Mouse (Mus musculus) kidney, adult 2 months (tissue): ENCODE results near the gene Kank1. TPM values are rescaled to one million over a fixed set of nuclear protein-coding genes. Genes with fewer than 3 reads are reported as not detected.

Source experiments
- DNase-seq: peaks from one replicate; pipeline ENCODE4 v3.0.0; 2021
- H3K27ac ChIP-seq: fragments of 200-500 bp; 2 replicates; pipeline ENCODE4 v1.5.1; 2012; ENCODE audit warnings: low read depth, low read length, control low read depth, inconsistent platforms; ENCODE audit not compliant: insufficient read depth
- H3K27me3 ChIP-seq: fragments of 200-500 bp; replicated peaks from 2 replicates; pipeline ENCODE4 v1.6.1; 2012; ENCODE audit warnings: mild to moderate bottlenecking, moderate library complexity, low read length, inconsistent platforms; ENCODE audit not compliant: control insufficient read depth, insufficient read depth
- H3K36me3 ChIP-seq: fragments of 200-500 bp; 2 replicates; pipeline ENCODE4 v1.6.1; 2012; ENCODE audit warnings: mild to moderate bottlenecking, moderate library complexity, low read length, inconsistent platforms; ENCODE audit not compliant: control insufficient read depth, insufficient read depth
- H3K4me1 ChIP-seq: fragments of 200-500 bp; 2 replicates; pipeline ENCODE4 v1.6.1; 2011; ENCODE audit warnings: low read length; ENCODE audit not compliant: control insufficient read depth, insufficient read depth
- H3K4me3 ChIP-seq: fragments of 200-500 bp; 2 replicates; pipeline ENCODE4 v1.5.1; 2011; ENCODE audit warnings: mild to moderate bottlenecking, low read depth, low read length, control low read depth; ENCODE audit not compliant: insufficient read depth
- CTCF ChIP-seq: fragments of 200-500 bp; conservative IDR thresholded peaks from 2 replicates; pipeline ENCODE4 v1.5.1; 2011; ENCODE audit warnings: low read depth, mild to moderate bottlenecking, control low read depth, low read length, moderate library complexity, mixed read lengths; ENCODE audit not compliant: insufficient read depth, insufficient read length
- POLR2A ChIP-seq: fragments of 200-500 bp; IDR thresholded peaks from one replicate; pipeline ENCODE4 v1.6.1; 2011; ENCODE audit warnings: low read depth, low read length, control low read depth
- WGBS: fragments of 180-500 bp; shearing (Covaris S2); methylation state at CpG from one replicate; pipeline ENCODE4 v1.1.7; 2018; 5-methylcytosine and 5-hydroxymethylcytosine counted together
- polyA plus RNA-seq: library from polyadenylated mRNA; depleted of rRNA; stranded (reverse); fragments of >200 nt; gene quantifications from 2 replicates; pipeline ENCODE4 v1.2.3, GENCODE M21; 2012

The Kank1 gene
- polyA plus RNA-seq, 1 experiment: 56.0 TPM

DNA sequence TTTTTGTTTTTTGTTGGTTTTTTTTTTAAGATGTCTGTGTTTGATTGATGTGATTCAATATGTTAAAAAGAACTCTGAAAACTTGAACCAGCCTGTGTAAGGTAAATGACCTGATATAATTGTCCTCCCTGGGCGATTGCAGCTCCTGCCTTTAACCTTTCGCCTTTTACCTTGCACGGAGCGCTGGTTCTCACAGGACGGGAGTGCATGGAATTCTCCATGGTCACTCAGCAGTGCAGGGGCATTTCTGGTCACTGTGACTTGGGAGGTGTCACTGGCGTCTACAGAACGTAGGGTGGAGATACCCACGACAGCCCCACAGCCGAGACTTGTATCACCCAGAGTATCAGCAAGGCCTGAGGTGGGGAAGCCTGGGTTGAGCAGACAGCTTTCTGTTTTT is 34.8 kb downstream of the Kank1 start:
- WGBS: 37% methylated on average over 9 of the region's 9 CpGs
- no peaks in the 10 kb centered on the region for H3K27me3 ChIP-seq

DNA sequence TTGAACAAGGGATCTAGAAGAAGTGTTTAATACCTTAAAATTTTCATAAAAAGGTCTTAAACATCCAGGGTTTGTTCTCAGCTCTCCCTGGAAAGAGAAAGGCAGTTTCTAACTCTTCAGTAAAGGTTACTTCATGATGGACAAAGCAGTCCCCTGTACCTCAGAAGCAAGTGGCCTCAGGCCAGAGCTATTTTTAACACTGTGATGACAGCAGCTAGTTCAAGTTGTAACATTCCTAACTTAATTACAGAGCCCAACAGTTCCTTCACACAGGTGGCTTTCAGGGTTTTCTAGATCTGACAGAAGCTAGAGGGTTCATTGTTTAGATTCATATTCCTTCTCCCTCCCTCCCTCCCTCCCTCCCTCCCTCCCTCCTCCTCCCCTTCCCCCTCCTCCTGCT is 36.4 kb downstream of the Kank1 start:
- Histone ChIP-seq H3K4me1 (peaks cover 6% of the 10 kb centered on the region; the same call in 1 of the 2 replicates), H3K4me3 (no peak overlapping the region), H3K27ac (no peak overlapping the region), H3K27me3 (no peaks in the 10 kb centered on the region), H3K36me3 (no peaks in the 10 kb centered on the region)
- peak; percentile 72 for DNase-seq
- TF ChIP-seq POLR2A: no peak
- no peak for TF ChIP-seq CTCF

More for the DNA sequence above, 34.8 kb downstream of the Kank1 start:
- Histone ChIP-seq H3K36me3 (no peaks in the 10 kb centered on the region), H3K27ac (peak overlapping the region; percentile 3; the same call in 1 of the 2 replicates), H3K4me3 (no peak overlapping the region), H3K4me1 (peaks cover 13% of the 10 kb centered on the region; the same call in 1 of the 2 replicates)
- TF ChIP-seq POLR2A (no peak), CTCF (no peak)
- DNase-seq: peak; percentile 62

DNA sequence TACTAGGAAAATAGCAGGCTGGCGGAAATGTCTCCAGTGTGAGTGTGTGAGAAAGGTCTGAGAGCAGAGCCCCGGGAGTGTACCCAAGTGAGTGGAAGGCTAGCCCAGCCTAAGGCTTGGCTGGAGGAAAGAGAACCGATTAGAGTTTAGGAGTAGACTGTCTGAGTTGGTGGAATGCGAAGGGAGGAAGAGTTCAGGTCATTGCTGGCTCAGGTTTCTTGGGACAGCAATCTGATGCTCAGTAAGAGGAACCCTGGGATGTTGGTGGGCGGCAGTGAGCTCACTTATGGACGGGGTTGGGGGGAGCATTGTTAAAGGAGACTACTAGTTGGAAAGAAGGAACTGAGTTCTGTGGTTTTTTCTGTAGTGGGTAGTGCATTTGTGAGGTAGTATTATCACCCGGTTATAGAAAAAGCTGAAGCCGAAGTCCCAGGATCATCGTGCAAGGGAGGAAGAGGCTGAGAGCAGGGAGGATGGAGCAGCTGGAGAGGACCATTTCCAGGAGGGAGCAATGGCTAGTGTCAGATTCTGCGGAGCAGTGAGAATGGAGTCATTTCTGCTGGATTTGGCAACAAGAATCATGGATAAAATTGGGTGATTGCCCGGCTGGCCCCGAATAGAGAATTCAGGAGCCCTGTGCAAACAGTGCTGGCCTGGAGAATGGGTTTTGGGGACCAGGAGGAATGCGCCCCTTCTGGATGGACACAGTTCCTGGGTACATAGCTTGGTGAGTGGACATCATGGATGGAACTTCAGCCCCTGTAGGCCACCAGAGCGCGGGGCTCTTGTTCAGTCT is 40.0 kb downstream of the Kank1 start:
- no peaks in the 10 kb centered on the region for H3K4me1 ChIP-seq
- no peak overlapping the region for H3K4me3 ChIP-seq
- no peak for TF ChIP-seq CTCF
- no peak for TF ChIP-seq POLR2A
- H3K27ac ChIP-seq: no peak overlapping the region
- no peaks in the 10 kb centered on the region for H3K36me3 ChIP-seq
- no peak for DNase-seq
- H3K27me3 ChIP-seq: no peaks in the 10 kb centered on the region
- WGBS: 76% methylated on average over 15 of the region's 15 CpGs

GRCm38 (mm10) chr19:25277761-25278160 is 41.0 kb downstream of the Kank1 start:
- Histone ChIP-seq H3K4me3 (no peak overlapping the region), H3K36me3 (no peaks in the 10 kb centered on the region), H3K4me1 (no peaks in the 10 kb centered on the region), H3K27me3 (no peaks in the 10 kb centered on the region), H3K27ac (0 out of 2 replicates have a peak overlapping the region, but pooled peaks have one; percentile 13)
- TF ChIP-seq POLR2A (no peak), CTCF (no peak)
- 39% methylated on average over 5 of the region's 5 CpGs for WGBS
- peak; percentile 36 for DNase-seq

DNA sequence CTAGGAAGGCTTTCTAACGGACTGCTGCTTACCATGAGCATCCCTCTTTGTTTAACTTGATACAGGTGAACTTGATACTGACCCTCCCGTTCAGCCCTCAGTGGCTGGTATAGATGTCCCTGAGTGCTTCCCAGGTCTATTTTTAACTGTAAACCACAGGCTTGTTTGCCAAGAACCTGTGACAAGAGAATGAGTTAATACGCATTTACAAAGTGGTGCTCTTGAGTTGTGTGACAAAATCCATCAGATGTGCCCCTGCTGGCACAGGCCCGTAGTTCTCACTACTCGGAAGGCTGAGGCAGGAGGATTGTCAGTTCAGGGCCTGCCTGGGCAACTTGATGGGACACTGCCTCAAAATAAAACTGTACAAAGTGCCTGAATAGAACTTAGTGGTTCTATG is 42.8 kb downstream of the Kank1 start:
- TF ChIP-seq CTCF: no peak
- no peak for TF ChIP-seq POLR2A
- H3K36me3 ChIP-seq: no peaks in the 10 kb centered on the region
- no peak overlapping the region for H3K27ac ChIP-seq
- H3K4me3 ChIP-seq: no peak overlapping the region
- 76% methylated on average over 5 of the region's 5 CpGs for WGBS
- H3K4me1 ChIP-seq: no peaks in the 10 kb centered on the region
- DNase-seq: no peak
- H3K27me3 ChIP-seq: no peaks in the 10 kb centered on the region

DNA sequence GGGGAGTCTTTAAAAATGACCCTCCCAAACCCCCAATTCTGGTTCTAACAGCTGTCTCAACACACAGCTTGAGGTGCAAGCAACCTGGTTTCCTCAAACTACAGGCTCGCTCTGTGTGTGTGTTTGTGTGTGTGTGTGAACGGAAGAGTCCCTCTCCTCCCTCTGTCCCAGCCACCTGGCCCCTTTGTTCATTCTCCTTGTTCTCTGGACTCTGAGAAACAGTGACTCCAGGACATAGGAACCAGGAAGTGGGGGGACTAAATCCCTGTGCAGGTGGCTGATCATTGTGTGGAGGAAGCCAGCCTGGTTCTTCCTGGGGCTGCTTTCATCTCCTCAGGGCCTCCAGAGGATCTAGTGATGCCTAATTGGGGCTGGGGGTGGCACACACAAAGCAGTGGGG is 46.9 kb downstream of the Kank1 start:
- Histone ChIP-seq H3K4me3 (no peak overlapping the region), H3K36me3 (no peaks in the 10 kb centered on the region), H3K27me3 (no peaks in the 10 kb centered on the region), H3K27ac (no peak overlapping the region), H3K4me1 (peaks cover 4% of the 10 kb centered on the region; the same call in 1 of the 2 replicates)
- WGBS: 83% methylated on average over 2 of the region's 2 CpGs
- no peak for DNase-seq
- no peak for TF ChIP-seq CTCF
- no peak for TF ChIP-seq POLR2A

GRCm38 (mm10) chr19:25285756-25286538 is 49.2 kb downstream of the Kank1 start:
- H3K27ac ChIP-seq: peak overlapping the region; percentile 36; the same call in 1 of the 2 replicates
- H3K27me3 ChIP-seq: no peaks in the 10 kb centered on the region
- peak; percentile 89 for DNase-seq
- no peaks in the 10 kb centered on the region for H3K36me3 ChIP-seq
- peaks cover 4% of the 10 kb centered on the region; the same call in 1 of the 2 replicates for H3K4me1 ChIP-seq
- WGBS: 17% methylated on average over 5 of the region's 5 CpGs
- TF ChIP-seq CTCF (no peak), POLR2A (no peak)
- H3K4me3 ChIP-seq: no peak overlapping the region
